Mouse (Mus musculus) layer of hippocampus, adult 11-12 months (tissue): ENCODE data around the gene Marcksl1.
A peak's percentile ranks its signal among the peaks of the same experiment; 100 is the strongest.

ENCODE experiments used
- DNase-seq: peaks from one replicate; pipeline ENCODE4 v3.0.0; 2022; ENCODE audit warnings: low spot score

Gene Marcksl1

DNA sequence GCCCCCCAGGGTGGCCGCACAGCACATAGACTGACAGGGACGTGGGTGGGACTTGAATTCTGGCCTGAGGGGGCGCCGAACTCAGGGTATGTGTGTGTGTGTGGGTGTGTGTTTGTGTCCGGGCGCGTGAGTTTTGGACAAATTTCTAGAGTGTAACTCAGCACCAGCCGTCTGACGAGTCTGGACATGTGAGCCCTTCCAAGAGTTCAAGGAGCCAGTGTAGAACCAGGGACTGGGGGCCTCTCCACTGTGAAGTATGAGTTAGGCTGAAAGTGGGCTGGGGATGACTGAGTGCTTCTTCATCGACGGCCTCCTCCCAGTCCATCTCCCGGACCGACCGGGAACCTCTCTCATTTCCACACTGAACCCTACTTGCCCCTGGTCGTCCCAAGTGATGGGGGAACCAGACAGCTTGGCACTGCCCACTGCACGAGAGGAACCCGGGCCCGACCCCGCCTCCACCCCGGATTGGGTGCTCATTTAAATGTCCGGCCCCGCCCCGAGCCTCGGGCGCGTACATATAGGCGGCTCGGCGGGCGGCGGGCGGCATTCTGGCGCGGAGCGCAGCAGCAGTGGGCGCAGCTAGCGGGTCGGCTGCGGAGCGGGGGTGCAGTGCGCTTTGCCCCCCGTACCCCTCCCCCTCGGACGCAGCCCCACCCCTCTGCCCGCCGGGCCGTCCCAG, at the start of gene Marcksl1:
TSS of gene Marcksl1 (plus strand) at position 496 of the 682 bp plus-strand sequence.
- DNase-seq: peak; percentile 82

- no peak for DNase-seq
Measured at GRCm38 (mm10) chr4:129464286-129464815, 49.0 kb upstream of the Marcksl1 start.

DNA sequence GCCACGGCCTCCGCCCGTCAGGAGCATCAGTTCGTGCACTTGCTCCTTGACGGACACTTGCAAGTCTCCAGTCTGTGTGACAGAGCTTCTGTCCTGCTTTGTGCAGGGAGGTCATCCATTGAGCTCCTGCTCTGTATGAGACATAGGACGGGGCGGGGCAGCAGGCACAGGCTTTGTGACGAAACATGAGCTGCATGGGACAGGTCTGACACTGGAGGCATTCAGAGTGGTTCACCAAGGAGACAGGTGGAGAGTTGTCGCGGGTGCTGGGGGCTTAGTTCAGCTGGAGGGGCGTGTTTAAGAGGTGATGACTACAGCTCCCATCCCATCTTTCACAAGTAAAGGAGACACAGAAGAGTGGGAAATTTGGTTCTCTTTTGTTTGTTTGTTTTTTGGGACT, 37.3 kb upstream of the Marcksl1 start:
- no peak for DNase-seq

GRCm38 (mm10) chr4:129479863-129480262, 33.5 kb upstream of the Marcksl1 start:
- no peak for DNase-seq

GRCm38 (mm10) chr4:129481090-129481489, 32.3 kb upstream of the Marcksl1 start:
- peak; percentile 50 for DNase-seq

DNA sequence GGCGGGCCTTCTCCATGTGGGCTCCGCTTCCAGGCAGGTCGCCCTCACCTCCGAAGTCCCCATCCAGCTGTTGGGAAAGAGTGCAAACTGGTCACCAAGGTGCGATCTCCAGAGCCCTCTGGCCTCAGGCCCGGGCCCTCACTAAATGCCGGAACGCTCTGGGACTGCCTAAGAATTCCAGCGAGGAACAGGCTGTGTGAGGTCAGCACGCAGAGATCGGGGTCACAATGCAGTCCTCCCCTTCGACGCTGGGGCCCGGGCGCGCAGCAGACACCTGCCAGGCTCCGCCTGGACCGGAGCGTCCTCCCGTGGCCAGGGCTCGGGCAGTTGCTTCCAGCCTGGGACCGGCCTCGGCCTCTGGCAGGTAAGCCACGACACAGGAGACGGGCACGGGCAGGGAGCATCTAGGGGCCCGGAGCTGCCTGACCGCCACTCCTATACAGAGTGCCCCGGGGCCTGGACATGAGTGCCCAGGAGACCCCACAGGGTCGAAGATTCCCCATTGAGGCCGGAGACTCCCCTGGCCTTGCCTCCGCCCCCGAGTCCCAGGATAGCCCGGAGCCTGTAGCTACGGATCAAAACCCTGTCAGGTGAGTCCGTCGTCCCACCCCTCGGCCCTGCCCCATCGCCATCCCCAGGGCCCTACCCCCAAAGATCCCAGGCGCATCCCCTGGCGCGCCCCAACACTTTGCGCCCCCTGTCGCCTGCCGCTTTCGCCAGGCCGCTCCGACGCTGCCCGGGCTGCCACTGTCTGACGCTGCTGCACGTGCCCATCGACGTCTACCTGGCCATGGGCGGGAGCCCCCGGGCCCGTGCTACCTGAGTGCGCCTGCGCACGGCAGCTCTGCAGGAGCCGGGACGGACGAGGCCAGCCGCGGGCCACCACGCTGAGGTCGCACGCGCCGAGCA, 22.2 kb upstream of the Marcksl1 start, which contains the start of the genes Tssk3 and Fam229a:
TSS of gene Tssk3 (minus strand) at position 51 of the 909 bp plus-strand sequence.
TSS of gene Fam229a (plus strand) at position 219 of the 909 bp plus-strand sequence.
- DNase-seq: no peak

DNA sequence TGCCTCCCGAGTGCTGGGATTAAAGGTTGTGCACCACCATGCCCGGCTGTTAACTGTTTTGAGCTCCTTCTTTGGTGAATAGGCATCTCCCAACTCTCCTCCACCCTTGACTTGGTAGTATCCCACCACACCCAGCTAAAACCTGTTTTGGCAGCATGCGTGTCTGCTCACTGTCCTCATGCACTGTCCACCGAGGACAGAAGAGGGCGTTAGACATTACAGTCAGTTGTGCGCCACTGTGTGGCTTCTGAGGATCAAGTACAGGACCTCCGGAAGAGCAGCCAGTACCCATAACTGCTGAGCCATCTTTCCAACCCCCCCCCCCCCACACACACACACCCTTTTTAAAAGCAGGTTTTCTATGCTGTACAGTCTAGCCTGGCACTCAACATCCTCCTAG, 18.7 kb upstream of the Marcksl1 start:
- no peak for DNase-seq

GRCm38 (mm10) chr4:129495672-129496562, 17.5 kb upstream of the Marcksl1 start:
- peak; percentile 56 for DNase-seq

- no peak for DNase-seq
Measured at GRCm38 (mm10) chr4:129496631-129497030, 16.8 kb upstream of the Marcksl1 start.

DNA sequence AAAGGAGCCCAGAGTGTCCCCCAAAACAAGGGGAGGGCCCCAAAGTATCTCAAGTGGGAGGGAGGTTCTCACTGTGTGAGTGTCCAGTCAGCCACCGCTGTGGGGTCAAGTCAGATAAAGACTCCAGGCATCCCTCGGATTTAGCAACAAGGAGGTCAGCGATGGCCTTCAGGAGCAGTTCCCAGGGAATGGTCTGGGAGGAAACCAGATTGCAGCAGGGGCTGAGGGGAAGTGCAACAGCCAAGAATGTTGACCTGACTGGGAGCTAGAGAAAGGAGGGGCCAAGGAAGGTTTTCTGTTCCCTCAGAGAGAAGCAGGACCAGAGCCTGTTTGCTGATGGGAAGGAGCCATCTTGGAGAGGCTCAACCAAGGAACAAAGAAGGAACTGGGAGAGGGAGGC, 14.4 kb upstream of the Marcksl1 start:
- DNase-seq: no peak

- no peak for DNase-seq
Measured at GRCm38 (mm10) chr4:129500017-129500416, 13.4 kb upstream of the Marcksl1 start.

DNA sequence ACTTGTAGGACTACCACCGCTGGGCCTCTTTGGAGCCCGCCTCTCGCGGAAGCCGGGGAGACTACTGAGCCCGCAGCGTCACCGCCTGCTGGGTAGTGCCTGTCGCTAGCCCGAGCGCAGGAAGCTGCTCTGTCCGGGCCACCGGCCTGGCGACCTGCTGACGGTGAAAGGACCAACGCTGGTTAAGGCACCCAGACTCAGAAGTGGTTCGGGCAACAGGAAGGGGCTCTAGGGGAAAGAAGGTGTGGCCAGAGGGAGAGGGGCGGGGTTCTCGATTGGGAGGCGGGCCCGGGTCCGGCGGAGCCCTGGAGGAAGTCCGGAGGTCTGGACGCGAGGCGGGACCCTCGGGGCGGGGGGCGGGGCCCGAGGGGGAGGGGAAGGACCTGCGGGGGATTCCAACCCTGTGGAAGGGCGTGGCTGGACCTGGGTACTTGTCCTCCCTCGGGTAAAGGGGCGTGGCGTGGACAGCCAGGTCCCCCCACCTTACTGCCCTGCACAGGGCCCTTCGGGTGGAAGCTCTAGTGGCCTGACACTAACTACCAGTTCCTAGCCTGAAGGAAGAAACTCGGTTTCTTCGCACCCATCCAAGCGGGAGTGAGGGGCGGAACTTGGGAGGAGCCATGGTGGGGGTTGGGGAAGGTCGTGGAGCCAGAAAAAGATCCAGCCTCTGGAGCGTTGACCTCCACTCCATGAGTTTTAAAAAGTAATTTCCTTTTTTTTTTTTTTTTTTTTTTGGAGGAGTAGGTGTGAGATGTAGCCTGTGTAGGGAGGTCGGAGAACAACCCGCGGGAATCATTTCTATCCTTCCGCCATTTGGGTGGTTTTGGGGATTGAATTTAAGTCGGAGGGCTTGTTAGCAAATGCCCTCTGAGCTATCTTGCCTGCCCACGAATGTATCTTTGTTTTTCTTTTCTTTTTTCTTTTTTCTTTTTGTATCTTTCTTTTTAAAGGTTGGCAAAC, 12.5 kb upstream of the Marcksl1 start:
- peak; percentile 72 for DNase-seq

DNA sequence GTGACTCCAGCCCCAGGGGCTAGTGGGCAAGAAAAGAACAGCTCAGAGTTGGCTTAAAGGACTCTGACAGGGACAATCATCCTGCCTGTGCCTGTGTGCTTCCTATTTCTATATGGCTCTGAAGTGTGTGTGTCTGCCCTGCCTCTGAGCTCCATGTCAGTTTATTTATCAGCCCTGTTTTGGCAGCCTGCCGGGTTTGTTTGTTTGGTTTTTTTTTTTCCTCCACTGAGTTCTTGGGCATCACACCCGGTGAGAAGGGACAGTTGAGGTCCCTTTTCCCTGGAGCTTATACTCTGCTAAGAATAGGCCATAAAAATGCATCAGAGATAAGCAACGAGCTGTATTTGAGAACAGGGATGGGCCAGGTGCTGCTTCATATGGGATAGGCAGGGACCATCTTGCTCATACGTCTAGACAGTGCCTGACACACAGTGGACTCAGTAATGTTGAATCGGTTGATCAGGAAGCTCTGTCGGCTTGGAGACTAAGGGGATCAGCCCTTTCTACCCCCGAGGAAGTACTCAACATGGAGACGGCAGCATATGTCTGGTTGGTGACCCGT, 11.0 kb upstream of the Marcksl1 start:
- DNase-seq: no peak

GRCm38 (mm10) chr4:129502901-129503444, 10.4 kb upstream of the Marcksl1 start:
- DNase-seq: no peak

DNA sequence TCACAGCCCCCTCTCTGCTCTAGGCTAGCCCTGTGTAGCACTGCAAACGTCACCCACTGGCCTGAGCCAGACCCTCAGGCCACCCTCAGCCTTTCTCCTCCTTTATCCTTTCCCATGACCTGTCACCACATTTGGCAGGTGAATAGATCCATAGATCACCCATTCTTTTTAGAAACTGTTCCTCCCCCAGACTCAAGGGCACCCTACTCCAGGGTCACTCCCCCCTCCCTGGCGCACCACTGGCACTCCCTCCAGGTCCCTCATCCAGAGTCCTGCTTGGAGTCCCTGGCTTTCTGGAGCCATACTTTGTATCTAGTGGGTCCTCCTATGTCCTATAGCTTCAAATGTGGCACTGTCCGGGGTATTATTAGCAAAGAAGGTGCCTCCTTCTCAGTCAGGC, 7.9 kb upstream of the Marcksl1 start:
- DNase-seq: no peak

DNA sequence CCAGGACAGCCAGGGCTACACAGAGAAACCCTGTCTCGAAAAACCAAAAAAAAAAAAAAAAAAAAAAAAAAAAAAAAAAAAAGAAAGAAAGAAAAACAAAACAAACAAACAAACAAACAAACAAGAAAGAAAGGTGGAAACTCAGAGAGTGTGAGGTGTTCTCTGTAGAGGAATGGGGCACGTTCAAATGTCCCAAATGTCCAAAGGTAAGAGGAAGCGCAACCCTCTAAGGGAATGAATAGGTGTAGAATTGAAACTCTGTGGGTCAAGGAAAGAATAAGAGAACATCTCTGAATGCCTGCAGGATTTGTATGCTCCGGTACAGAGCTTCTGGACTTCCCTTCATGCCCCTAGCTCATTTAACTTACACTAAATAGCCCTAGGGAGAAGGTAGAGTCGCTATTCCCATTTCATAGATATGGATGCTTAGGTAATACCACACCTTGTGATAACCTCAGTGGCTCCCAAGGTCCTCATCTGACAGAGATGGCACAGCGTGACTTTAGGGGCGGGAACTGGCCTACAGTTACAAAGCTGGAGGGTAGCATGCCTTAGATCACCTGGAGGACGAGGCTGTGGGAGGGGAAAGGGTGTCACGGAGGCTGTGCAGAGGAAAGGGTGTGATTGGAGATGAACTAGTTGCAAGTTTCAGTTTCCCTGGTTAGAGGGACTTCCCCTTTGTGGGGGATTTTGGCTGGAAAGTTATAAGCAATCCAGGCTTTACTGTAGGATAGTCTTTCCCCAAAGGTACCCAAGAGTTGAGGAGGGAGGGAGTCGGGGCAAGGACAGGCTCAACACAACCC, 5.7 kb upstream of the Marcksl1 start:
- no peak for DNase-seq

GRCm38 (mm10) chr4:129508237-129508515, 5.2 kb upstream of the Marcksl1 start:
- DNase-seq: no peak

- DNase-seq: no peak
Measured at GRCm38 (mm10) chr4:129508834-129509600, 4.4 kb upstream of the Marcksl1 start.

DNA sequence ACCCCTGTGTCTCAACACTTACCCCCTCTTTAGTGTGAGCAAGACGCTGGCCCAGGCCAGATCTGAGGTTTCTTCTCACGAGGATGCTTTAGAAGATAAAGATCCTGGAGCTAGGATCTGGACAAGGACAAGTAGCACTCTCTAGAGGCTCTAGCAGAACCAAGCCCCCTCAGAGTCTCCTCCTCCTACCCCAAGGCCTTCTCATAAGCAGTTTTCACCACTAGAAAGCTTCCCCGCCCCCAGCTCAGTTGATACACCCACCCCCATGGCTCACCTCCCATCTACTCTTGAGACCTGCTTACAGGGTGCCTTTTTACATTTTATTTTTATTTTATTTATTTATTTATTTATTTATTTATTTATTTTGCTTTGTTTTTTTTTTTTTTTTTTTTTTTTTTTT, 3.7 kb upstream of the Marcksl1 start:
- DNase-seq: no peak
